Mouse (Mus musculus) heart, embryonic 16.5 days (tissue): ENCODE data around the gene Rbpms2. TPM values are rescaled to one million over a fixed set of nuclear protein-coding genes. Genes with fewer than 3 reads are reported as not detected.
"Not testable (repeated sequence)": the region's sequence is repeated elsewhere in the genome, so short reads cannot be mapped to it uniquely, and the experiment has no call there.

ENCODE experiments used
- ATAC-seq: fragments of 200-750 bp; cut with Nextera tagmentation; replicated peaks from 2 replicates; pipeline ENCODE4 v1.8.0; 2017; ENCODE audit warnings: moderate number of reproducible peaks; ENCODE audit not compliant: insufficient read depth, low FRiP score; ENCODE audit errors: extremely low read depth
- H3K27ac ChIP-seq: fragments of 300-500 bp; sonication (generic); 2 replicates; pipeline ENCODE4 v1.5.1; 2014; ENCODE audit warnings: mild to moderate bottlenecking, low read length, control low read depth, moderate library complexity
- H3K27me3 ChIP-seq: fragments of 300-500 bp; sonication (generic); 2 replicates; pipeline ENCODE4 v1.6.1; 2014; ENCODE audit warnings: low read length, mixed read lengths; ENCODE audit not compliant: control insufficient read depth, insufficient read depth
- H3K36me3 ChIP-seq: fragments of 300-500 bp; sonication (generic); 2 replicates; pipeline ENCODE4 v1.6.1; 2014; ENCODE audit not compliant: control insufficient read depth, insufficient read depth
- H3K4me1 ChIP-seq: fragments of 300-500 bp; sonication (generic); 2 replicates; pipeline ENCODE4 v1.6.1; 2014; ENCODE audit warnings: low read length, mixed read lengths; ENCODE audit not compliant: control insufficient read depth, insufficient read depth
- H3K4me2 ChIP-seq: fragments of 300-500 bp; sonication (generic); 2 replicates; pipeline ENCODE4 v1.6.1; 2014; ENCODE audit warnings: low read depth, mild to moderate bottlenecking, control low read depth, low read length
- H3K4me3 ChIP-seq: fragments of 300-500 bp; sonication (generic); 2 replicates; pipeline ENCODE4 v1.5.1; 2014; ENCODE audit warnings: mild to moderate bottlenecking, control low read depth, low read length
- H3K9ac ChIP-seq: fragments of 300-500 bp; sonication (generic); 2 replicates; pipeline ENCODE4 v1.6.1; 2014; ENCODE audit warnings: low read length, control low read depth
- H3K9me3 ChIP-seq: fragments of 300-500 bp; sonication (generic); replicated peaks from 2 replicates; pipeline ENCODE4 v1.6.1; 2016; ENCODE audit warnings: low read length; ENCODE audit not compliant: control insufficient read depth
- WGBS: fragments of 180-500 bp; shearing (Covaris S2); extraction: QIAGEN DNeasy Blood & Tissue Kit; methylation state at CpG from one replicate; pipeline ENCODE4 v1.1.7; 2014; 5-methylcytosine and 5-hydroxymethylcytosine counted together
- polyA plus RNA-seq: library from polyadenylated mRNA; unstranded; fragments of >200 nt; fragmentation: Nextera tagmentation; extraction: Ambion mirVana; gene quantifications from 2 replicates; pipeline ENCODE4 v1.2.1, GENCODE M21; 2015

Rbpms2 gene
- polyA plus RNA-seq, 1 experiment from 2014 or later = 105 TPM

DNA sequence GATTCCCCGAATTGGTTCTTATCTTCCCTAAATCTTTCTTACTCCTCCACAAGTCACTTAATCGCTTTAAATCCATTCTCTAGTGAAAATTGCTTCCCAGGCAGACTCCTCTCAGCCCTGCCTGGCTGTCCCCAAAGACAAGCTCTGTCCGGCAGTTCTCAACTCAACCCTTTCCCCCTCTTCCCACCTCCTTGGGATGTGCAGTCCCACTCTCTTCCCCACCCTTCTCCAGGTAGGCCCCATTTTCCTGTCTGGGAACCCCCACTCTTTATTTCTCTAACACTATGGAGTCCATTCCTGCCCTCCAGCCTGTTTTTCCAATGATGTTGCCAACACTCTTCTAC is 47.6 kb downstream of the Rbpms2 start:
- Histone ChIP-seq H3K36me3 (no peaks in the 10 kb centered on the region), H3K4me1 (peaks cover 57% of the 10 kb centered on the region), H3K9ac (peak overlapping the region; percentile 82), H3K4me2 (peak overlapping the region; percentile 78), H3K27me3 (no peaks in the 10 kb centered on the region), H3K4me3 (peak overlapping the region; percentile 64), H3K9me3 (no peaks in the 10 kb centered on the region), H3K27ac (peak overlapping the region; percentile 59)
- no peak for ATAC-seq
- 6% methylated on average over 3 of the region's 3 CpGs for WGBS

- Histone ChIP-seq H3K4me2 (peak overlapping the region; percentile 78), H3K27me3 (no peaks in the 10 kb centered on the region), H3K9me3 (no peaks in the 10 kb centered on the region), H3K4me1 (peaks cover 52% of the 10 kb centered on the region), H3K9ac (peak overlapping the region; percentile 46), H3K4me3 (peak overlapping the region; percentile 64), H3K27ac (peak overlapping the region; percentile 90), H3K36me3 (no peaks in the 10 kb centered on the region)
- ATAC-seq = peak; percentile 14; the same call in 1 of the 2 replicates
- 10% methylated on average over 5 of the region's 5 CpGs for WGBS
These were observed 49.8 kb downstream of the Rbpms2 start for GRCm38 (mm10) chr9:65679181-65679761.

DNA sequence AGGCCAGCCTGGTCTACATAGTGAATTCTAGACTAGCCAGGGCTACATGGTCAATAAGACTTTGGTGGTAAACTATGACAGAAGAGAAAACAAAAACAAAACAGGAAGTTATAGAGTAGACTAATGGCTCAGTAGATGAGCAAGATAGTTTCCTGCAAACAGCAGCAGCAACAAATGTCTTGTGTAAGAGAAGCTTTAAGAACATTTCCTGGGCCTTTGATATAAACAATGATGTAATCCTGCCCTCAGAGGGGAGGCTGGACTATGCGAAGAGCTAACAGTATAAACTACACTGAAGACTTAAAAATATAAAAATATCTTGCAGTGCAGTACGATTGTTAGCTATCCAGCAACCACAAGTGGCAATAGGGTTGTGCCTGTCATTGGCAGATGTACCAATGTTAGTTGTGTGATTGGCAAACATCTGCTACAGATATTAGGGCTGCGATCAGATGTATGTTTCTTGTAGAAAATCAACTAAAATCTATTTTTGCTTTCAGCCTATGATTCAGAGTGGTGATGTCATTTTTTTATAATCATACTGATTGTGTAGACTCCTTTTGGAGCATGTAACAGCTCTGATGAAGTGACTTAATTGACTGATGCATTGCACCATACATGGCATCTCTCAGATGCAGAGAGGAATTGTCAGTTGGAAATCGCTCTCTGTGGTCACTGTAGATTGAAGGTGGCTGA is 51.6 kb downstream of the Rbpms2 start:
- Histone ChIP-seq H3K27me3 (no peaks in the 10 kb centered on the region), H3K4me1 (peaks cover 49% of the 10 kb centered on the region), H3K36me3 (peaks cover under 1% of the 10 kb centered on the region; the same call in 1 of the 2 replicates), H3K4me2 (no peak overlapping the region; the same call in 1 of the 2 replicates), H3K27ac (peak overlapping the region; percentile 90; the same call in 1 of the 2 replicates), H3K9ac (no peak overlapping the region), H3K9me3 (no peaks in the 10 kb centered on the region), H3K4me3 (no peak overlapping the region)
- no peak for ATAC-seq
- 66% methylated on average over 4 of the region's 4 CpGs for WGBS

GRCm38 (mm10) chr9:65681634-65681940 is 52.1 kb downstream of the Rbpms2 start:
- Histone ChIP-seq H3K4me3 (no peak overlapping the region), H3K27ac (no peak overlapping the region), H3K4me1 (peaks cover 49% of the 10 kb centered on the region), H3K27me3 (no peaks in the 10 kb centered on the region), H3K9ac (no peak overlapping the region), H3K9me3 (no peaks in the 10 kb centered on the region), H3K36me3 (peaks cover 4% of the 10 kb centered on the region; the same call in 1 of the 2 replicates), H3K4me2 (no peak overlapping the region; the same call in 1 of the 2 replicates)
- WGBS = 85% methylated on average over 2 of the region's 2 CpGs
- ATAC-seq = no peak

DNA sequence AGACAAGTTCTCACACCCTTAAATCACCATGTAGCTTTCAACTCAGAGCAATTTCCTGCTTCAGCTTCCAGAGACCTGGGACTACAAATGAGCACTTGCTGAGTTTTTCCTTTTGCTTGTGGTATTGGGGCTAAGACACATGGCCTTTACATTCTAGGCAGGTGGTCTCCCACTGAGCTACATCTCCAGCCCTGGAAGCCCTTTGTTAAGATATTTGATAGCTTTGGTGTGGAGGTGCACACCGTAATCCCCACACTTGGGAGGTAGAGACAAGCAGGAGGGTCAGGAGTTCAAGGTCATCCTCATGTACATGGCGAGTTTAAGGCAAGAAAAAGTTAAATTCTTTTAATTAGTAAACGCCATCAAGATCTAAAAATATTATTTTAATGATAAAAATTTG is 52.7 kb downstream of the Rbpms2 start:
- peaks cover 8% of the 10 kb centered on the region for H3K36me3 ChIP-seq
- no peak overlapping the region for H3K9ac ChIP-seq
- no peak overlapping the region for H3K4me3 ChIP-seq
- WGBS = 83% methylated on average over 3 of the region's 3 CpGs
- peaks cover 48% of the 10 kb centered on the region for H3K4me1 ChIP-seq
- ATAC-seq = no peak
- no peaks in the 10 kb centered on the region for H3K9me3 ChIP-seq
- no peak overlapping the region for H3K4me2 ChIP-seq
- no peak overlapping the region for H3K27ac ChIP-seq
- H3K27me3 ChIP-seq = no peaks in the 10 kb centered on the region

DNA sequence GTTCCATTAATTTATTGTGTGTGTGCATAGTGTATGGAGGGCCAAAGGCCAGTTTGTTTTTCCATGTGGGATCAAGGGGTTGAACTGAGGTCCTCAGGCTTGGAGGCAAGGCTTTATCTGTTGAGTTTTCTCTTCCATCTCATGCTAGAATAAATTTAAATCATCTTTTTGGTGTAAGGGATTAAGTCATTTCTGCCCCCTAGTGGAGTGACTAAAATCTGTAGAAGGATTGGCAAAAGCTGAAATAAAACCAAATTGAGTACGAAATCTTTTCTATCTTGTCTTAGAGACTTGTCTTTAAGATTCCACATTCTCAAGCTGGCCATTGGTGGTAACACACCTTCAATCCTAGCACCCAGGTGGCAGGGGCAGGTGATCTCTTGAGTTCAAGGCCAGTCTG is 53.5 kb downstream of the Rbpms2 start:
- H3K27me3 ChIP-seq = no peaks in the 10 kb centered on the region
- WGBS = 81% methylated on average over 1 of the region's 1 CpGs
- H3K9ac ChIP-seq = no peak overlapping the region
- H3K27ac ChIP-seq = no peak overlapping the region
- no peaks in the 10 kb centered on the region for H3K9me3 ChIP-seq
- no peak for ATAC-seq
- no peak overlapping the region for H3K4me3 ChIP-seq
- no peak overlapping the region for H3K4me2 ChIP-seq
- H3K36me3 ChIP-seq = peaks cover 16% of the 10 kb centered on the region
- peaks cover 40% of the 10 kb centered on the region for H3K4me1 ChIP-seq

DNA sequence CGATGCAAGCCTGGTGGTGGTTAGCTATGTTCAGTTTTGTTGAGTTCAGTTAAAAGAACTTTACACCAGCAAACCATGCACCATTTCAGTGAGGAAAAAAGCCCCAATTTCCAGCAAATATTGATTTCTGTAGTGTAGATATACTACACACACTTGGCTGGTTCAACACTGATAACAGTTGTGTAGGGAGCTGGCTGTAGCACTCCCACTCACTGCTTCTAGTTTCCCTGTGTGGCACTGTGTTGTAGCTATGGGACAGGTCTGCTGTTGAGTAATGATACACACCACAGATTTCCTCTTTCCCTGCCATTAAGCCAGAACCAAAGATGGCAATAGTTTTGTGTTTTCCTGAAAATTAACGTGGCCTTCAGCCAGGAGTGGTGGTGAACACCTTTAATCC is 55.3 kb downstream of the Rbpms2 start:
- Histone ChIP-seq H3K27me3 (no peaks in the 10 kb centered on the region), H3K4me2 (no peak overlapping the region), H3K4me3 (no peak overlapping the region), H3K9me3 (no peaks in the 10 kb centered on the region), H3K4me1 (peaks cover 23% of the 10 kb centered on the region), H3K36me3 (peaks cover 22% of the 10 kb centered on the region), H3K9ac (no peak overlapping the region), H3K27ac (no peak overlapping the region)
- ATAC-seq = no peak
- 73% methylated on average over 2 of the region's 2 CpGs for WGBS

GRCm38 (mm10) chr9:65689869-65690268 is 60.4 kb downstream of the Rbpms2 start:
- H3K27me3 ChIP-seq, H3K9ac ChIP-seq, H3K27ac ChIP-seq, H3K4me1 ChIP-seq, ATAC-seq, H3K4me2 ChIP-seq, H3K9me3 ChIP-seq, H3K4me3 ChIP-seq: not testable (repeated sequence)
- peaks cover 44% of the 10 kb centered on the region for H3K36me3 ChIP-seq
- 88% methylated on average over 2 of the region's 2 CpGs for WGBS

- WGBS = 64% methylated on average over 3 of the region's 3 CpGs
- H3K9me3 ChIP-seq = no peaks in the 10 kb centered on the region
These were observed 63.0 kb downstream of the Rbpms2 start for GRCm38 (mm10) chr9:65692466-65692865.

More at GRCm38 (mm10) chr9:65692466-65692865, 63.0 kb downstream of the Rbpms2 start:
- H3K36me3 ChIP-seq = peaks cover 42% of the 10 kb centered on the region
- H3K27me3 ChIP-seq = no peaks in the 10 kb centered on the region
- no peak for ATAC-seq
- peak overlapping the region; percentile 23; the same call in 1 of the 2 replicates for H3K27ac ChIP-seq
- no peak overlapping the region for H3K9ac ChIP-seq
- H3K4me1 ChIP-seq = peaks cover 25% of the 10 kb centered on the region
- no peak overlapping the region for H3K4me3 ChIP-seq
- H3K4me2 ChIP-seq = no peak overlapping the region
